Mouse (Mus musculus): ENCODE data around the gene Dapp1.

The Dapp1 gene

DNA sequence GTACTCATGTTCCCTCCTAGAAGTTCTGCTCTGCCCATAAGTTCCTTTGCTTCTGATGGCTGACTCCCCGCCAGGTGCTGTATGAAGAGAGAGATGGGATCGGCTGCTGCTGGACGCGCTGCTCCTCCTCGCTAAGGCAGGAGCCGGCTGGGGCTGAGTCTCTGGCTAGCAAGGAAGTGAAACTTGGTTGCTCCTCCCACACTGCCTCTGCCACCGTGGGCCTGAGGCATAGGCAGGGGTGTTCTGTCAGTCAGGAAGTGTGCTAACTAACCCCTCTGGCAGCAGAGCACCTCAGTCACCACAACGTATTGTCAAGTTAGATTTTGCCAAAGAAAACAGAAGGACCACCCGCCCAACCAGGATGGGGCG is at the start of gene Dapp1:
Dapp1 (minus strand) TSS at position 164 of the 369 bp plus-strand sequence.
- DNase-seq (ENCODE audit: low read depth, low spot score), result no peak

GRCm38 (mm10) chr3:138030563-138030962 is 49.2 kb upstream of the Dapp1 start:
- DNase-seq (ENCODE audit: low read depth, low spot score), result no peak

DNA sequence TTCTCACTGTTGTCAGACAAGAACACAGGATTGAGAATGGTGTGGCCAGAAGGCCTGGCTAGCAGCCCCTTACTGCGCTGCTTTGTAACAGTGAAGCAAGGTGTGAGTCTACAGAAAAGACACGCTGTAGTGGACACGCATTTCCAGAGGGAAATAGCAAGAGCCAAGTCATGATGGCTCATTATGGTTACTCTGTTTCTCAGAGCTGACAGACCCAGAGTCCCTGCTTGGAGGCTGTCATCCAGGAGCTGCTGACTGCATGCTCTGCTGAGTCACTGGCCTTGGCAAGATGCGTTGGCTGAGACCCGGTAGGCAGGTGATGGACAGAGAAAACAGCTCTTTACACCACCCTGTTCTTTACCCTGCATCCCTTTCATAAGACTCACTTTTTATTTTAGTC is 48.0 kb upstream of the Dapp1 start:
- no peak for DNase-seq (ENCODE audit: low read depth, low spot score)

- DNase-seq (ENCODE audit: low read depth, low spot score), result no peak
These were observed 46.4 kb upstream of the Dapp1 start for GRCm38 (mm10) chr3:138027575-138028362.

DNA sequence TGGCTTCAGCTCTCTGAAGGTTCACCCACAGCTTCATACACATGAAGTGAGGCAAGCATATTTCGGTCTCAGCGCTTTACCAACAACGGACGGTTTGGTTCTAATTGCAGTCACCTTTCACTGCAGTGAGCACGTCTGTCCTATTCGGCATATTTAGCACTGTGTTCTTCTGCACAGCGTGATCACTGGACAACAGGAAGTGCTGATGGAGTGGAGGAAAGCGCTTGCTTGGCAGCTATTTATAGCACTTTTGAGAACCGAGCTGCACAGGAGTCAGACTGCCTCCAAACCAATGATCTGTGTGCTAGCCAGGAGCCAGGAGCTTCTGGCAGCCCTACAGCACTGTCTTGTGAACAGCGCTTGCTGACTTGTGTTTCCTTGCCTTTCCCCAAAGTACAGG is 44.9 kb upstream of the Dapp1 start:
- no peak for DNase-seq (ENCODE audit: low read depth, low spot score)

DNA sequence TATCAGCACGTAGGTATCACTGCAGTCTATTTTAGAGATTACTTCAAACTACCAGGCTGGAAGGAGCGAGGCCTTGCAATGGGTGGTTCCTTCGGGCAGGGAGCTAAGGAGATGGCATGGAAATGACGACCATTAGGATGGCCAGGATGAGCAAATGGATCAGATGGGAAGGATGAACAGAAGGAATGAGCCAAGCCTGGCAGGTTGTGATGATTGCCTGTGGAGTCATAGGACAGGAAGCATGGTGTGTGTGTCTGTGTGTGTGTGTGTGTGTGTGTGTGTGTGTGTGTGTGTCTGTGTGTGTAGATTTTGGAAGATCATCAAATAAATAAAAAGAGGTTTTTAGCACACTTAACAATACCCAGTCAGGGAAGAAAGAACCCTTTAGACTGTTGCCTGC is 41.3 kb upstream of the Dapp1 start:
- DNase-seq (ENCODE audit: low read depth, low spot score), result no peak

- no peak for DNase-seq (ENCODE audit: low read depth, low spot score)
These were observed 40.7 kb upstream of the Dapp1 start for GRCm38 (mm10) chr3:138022003-138022402.

- DNase-seq (ENCODE audit: low read depth, low spot score), result no peak
These were observed 35.5 kb upstream of the Dapp1 start for GRCm38 (mm10) chr3:138016810-138017209.

DNA sequence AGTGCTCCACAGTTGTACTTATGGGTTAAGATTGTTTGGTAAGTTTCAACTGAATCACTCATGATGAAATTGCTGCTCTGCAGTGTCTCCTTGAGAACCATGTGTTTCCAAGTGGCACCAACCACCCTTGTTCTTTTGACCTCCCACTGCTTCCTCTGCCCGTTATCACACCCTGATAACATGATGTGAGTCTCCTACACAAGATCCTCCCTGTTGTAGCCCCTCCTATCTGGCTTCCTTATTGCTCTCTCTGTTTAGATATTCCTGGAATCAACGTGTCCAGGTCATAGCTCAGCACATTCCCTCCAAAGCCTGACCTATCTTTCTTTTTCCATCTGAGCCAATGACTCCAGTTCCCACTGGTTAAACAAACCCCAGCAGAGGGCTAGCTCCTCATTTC is 33.4 kb upstream of the Dapp1 start:
- no peak for DNase-seq (ENCODE audit: low read depth, low spot score)

DNA sequence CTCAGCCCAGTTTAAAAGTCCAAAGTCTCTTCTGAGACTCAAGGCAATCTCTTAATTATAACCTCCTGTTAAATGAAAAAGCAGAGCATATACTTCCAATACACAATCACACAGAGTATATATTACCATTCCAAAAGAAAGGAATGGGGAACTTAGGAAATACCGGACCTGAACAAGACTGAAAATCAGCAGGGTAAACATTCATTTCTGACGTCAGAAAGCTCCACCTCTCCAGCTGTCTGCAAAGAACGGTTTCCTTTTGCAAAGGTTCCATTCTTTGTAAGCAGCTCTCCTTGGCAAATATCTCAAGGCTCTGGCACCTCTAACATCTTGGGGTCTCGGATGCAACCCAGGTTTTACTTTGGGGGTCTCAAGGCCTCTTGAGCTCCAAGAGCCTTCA is 31.0 kb upstream of the Dapp1 start:
- no peak for DNase-seq (ENCODE audit: low read depth, low spot score)

- no peak for DNase-seq (ENCODE audit: low read depth, low spot score)
These were observed 26.8 kb upstream of the Dapp1 start for GRCm38 (mm10) chr3:138008152-138008551.

DNA sequence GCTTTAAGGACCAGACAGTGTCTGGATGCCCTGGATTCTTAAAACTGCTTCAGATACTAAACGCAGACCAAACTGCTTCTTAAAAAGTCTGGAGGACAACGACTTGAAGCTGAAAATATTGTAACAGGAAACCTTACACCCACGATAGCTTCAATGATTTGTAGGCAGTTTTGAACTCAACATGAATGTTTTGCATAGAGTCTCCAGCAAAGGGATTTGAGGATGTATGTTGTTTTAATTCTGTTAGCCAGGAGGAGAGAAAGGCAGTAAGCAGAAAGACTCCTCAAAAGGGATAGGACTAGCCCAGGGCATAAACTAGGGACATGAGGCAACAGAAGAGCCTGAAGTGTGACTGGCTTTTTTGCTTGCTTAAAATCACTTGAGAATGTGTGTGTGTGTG is 25.6 kb upstream of the Dapp1 start:
- no peak for DNase-seq (ENCODE audit: low read depth, low spot score)

- DNase-seq (ENCODE audit: low read depth, low spot score), result no peak
These were observed 21.9 kb upstream of the Dapp1 start for GRCm38 (mm10) chr3:138003264-138003663.

GRCm38 (mm10) chr3:138002545-138002944 is 21.2 kb upstream of the Dapp1 start:
- no peak for DNase-seq (ENCODE audit: low read depth, low spot score)

DNA sequence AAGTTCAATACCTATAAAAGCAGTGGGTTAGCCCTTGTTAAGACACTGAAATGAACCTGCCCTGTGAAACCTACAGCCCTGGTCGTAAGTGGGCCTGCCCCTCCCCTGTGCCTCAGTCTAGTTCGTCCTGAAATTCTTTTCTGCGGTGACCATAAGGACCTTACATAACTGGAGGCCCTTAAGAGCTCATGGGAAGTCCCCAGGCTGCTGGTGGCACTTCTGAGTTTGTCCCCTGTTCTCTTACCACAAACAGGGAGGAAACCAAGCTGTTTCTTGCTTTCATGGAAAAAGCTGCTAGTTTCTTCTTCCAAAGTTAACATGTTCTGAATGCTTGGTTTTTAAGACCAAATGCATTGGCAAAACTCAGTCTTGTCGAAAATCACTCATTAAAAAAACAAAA is 20.5 kb upstream of the Dapp1 start:
- no peak for DNase-seq (ENCODE audit: low read depth, low spot score)

DNA sequence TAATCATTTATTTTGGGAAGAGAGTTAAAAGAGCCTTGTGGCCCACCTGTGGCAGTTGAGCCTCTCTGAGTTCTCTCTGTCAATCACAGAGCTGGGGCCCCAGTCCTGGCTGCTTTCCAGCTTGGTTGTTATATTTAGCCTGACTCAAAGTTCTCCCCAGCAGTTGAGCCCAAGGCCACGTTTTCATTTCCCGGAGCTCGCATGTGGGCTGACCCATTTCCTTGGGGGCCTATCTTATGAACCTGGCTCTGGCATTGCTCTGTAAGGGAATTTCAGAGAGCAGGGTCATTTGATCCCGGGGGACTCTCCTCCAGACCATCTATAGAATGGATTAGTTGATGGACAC is 19.4 kb upstream of the Dapp1 start:
- DNase-seq (ENCODE audit: low read depth, low spot score), result no peak

GRCm38 (mm10) chr3:138000062-138000723 is 18.8 kb upstream of the Dapp1 start:
- no peak for DNase-seq (ENCODE audit: low read depth, low spot score)

GRCm38 (mm10) chr3:137999224-137999790 is 18.0 kb upstream of the Dapp1 start:
- DNase-seq (ENCODE audit: low read depth, low spot score), result no peak

DNA sequence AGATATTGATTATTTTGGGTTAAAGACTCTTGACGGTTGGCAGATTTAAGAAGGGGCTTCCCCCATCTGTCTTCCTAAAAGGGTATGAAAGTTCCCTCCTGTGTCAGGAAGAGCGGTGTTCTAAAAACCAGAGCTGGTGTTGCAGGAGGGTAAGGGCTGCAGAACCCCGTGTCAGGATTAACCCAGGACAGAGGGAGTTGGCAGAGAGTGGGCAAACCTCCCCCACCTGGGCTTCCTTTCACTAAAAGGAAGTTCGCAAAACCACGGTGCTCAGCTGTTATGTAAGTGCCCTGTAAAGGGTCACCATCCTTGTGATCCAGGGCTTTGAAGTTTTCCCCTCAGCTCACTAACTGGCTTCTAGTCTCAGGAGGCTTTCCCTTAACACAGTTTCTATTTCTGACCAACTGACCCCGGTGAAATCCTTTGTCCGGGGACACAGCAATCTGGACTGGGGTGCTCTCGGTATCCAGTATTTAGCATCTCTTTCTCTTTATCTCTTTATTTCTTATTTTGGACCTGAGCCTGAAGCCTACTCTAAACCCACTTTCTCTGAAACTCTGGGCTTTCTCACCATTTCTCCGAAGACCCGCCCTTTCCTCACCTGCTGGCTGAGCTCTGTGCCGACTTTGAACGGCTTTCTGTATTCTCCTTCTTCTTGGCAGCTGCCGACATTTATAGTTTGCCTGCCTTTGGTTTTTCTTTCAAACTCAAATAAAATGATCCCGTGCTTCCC is 17.3 kb upstream of the Dapp1 start:
- DNase-seq (ENCODE audit: low read depth, low spot score), result no peak

- no peak for DNase-seq (ENCODE audit: low read depth, low spot score)
These were observed 14.1 kb upstream of the Dapp1 start for GRCm38 (mm10) chr3:137995486-137995885.

DNA sequence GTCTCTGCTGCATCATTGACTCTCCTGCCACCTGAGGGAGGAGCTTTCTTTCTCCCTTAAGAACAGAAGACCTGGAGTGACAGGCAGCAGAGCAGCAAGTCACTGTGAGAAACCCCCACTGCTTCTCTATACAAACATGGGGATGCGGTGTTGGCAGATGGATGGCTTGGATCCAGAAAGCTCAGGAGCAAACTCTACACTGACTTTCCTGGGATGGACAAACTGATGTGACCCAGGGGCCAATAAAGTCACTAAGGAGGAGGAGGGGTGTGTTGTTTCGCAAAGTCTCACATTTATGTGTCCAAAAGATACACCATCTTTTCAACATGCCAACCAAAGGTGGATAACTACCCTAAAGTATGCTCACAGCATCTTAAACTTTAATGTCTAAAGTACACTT is 12.9 kb upstream of the Dapp1 start:
- no peak for DNase-seq (ENCODE audit: low read depth, low spot score)

DNA sequence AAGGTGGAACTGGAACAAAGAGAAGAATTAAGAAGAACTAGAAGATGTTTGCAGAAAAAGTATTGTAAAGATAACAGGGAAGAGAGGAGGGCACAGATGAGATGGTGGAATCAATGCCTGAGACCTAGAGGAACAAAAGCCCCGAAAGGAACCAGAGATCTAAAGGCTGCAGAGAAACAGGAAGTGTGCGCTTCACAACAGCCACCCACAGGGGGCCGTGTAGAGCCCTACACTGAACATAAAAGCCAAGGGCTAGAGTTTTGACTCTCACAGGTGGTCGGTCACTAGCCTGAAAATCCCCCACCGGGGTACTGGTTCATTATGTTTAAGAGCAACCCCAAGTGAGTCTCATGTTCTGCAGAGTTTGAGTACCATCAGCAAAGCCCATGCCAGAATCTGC is 11.0 kb upstream of the Dapp1 start:
- no peak for DNase-seq (ENCODE audit: low read depth, low spot score)

DNA sequence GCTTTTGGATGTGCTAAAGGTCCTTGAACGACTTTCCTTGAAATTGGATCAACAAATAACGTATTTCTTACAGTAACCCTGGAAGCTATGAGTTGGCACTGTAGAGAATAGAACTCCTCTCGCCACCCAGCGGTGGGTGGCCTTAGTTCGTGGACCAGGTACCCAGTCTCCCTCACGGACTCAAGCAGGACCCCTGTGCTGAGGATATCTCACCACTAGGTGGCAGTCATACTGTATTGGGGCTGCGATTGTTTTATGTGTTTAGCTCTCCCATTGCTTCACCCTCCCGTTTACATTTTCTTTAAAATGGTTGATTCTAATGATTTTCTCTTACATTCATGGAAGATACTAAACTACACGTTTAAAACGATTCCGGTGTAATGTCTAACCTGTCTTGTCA is 9.8 kb upstream of the Dapp1 start:
- peak; percentile 71 for DNase-seq (ENCODE audit: low read depth, low spot score)
